Mouse (Mus musculus) brown adipose tissue, adult 24 weeks (tissue): ENCODE data around the gene Wdr54. TPM values are rescaled to one million over a fixed set of nuclear protein-coding genes. Genes with fewer than 3 reads are reported as not detected.
A peak's percentile ranks its signal among the peaks of the same experiment; 100 is the strongest.

Experiments
- H3K27ac ChIP-seq: fragments of 200-500 bp; replicated peaks from 2 replicates; pipeline ENCODE4 v1.5.1; 2012; ENCODE audit warnings: low read depth, mild to moderate bottlenecking, low read length
- H3K4me1 ChIP-seq: fragments of 200-500 bp; 2 replicates; pipeline ENCODE4 v1.6.1; 2012; ENCODE audit warnings: low read length, mixed read lengths; ENCODE audit not compliant: control insufficient read depth, insufficient read depth, insufficient read length
- H3K4me3 ChIP-seq: fragments of 200-500 bp; 2 replicates; pipeline ENCODE4 v1.5.1; 2012; ENCODE audit warnings: low read depth, mild to moderate bottlenecking, low read length, moderate library complexity; ENCODE audit not compliant: insufficient read depth
- polyA plus RNA-seq: library from polyadenylated mRNA; stranded (reverse); fragments of >200 nt; gene quantifications from 2 replicates; pipeline ENCODE4 v1.2.4, GENCODE M21; 2012; ENCODE audit not compliant: missing spikeins, insufficient read depth, insufficient read length

The Wdr54 gene
- polyA plus RNA-seq, 1 experiment: not detected

DNA sequence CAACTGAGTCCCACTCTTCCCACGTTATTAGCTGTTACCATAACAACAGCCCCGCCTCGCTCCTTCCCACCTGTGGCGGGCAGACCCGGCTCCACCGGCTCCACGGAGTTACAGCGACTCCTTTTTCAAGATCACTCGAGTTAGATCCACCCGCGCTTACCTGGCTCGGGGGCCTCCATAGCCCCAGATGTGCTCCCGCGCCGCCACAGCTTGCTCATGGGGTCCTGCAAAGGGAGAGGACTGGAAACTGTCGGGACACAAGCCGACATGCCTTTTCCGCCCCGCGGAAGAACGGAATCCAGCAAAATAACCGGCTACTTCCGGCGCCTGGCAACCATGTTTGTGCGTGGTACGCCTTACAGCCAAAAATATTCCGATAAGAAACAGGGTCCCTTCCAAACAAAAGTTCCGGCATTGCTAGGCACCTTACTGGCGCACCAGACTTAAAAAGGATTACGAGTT, 31.3 kb downstream of the Wdr54 start:
- H3K4me3 ChIP-seq: peak overlapping the region; percentile 84
- peak overlapping the region; percentile 51; the same call in 1 of the 2 replicates for H3K27ac ChIP-seq
- H3K4me1 ChIP-seq: peaks cover 4% of the 10 kb centered on the region; the same call in 1 of the 2 replicates

DNA sequence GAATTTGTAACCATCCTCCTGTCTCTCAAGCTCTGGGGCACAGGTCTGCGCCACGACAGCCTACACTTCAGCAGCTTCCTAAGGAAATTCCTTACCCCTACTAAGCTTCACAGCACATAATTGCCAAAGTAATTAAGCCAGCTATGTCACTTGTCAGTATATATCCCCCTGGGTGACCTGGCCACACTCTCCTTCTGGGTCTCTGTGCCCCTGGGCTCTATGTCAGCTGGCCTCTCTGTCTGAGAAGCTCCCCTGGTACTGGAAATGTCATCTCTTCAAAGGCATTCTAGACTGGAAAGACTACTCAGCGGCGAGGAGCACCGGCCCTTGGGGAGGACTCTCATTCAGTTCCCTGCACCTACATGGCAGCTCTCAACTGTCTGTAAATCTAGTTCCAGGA, 33.2 kb downstream of the Wdr54 start:
- no peak overlapping the region for H3K4me3 ChIP-seq

DNA sequence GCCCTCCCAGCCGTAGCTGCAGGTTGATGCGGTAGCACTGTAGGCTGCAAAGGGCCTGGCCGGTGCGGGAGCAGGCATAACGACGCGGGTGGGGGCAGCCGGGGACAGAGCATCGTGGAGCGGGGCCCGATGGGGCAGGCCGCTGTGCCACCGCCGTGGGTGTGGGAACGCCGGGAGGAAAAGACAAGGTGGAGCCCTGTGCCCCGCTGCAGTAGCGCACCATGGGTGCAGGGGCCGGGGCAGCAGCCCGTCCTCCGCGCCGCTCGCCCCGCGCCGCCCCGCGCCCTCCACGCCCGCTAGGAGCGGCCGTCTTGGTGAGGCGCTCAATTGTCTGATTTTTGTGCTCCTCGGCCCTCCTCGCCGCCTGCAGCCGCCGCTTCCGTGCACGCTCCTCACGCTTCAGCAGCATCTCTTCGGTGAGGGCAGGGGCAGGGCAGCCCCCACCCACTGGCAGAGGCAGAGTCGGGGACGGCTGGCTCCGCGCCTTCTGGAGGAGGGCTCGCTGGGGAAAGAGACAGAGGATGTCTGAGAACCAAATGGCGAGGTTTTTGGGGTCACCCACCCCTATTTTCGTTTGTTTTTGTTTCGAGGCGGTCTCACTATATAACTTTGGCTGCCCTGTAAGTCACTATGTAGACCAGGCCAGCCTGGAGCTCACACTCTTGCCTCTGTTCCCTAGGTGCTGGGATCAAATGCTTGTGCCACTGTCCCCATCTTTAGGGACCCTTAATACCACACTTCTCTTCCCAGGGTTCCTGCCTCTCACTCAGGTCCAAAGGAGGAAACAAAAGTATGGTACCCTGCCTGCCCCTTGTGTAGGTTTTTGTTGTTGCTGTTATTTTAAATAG, 34.1 kb downstream of the Wdr54 start:
- Histone ChIP-seq H3K4me1 (peaks cover 8% of the 10 kb centered on the region; the same call in 1 of the 2 replicates), H3K27ac (no peak overlapping the region), H3K4me3 (peak overlapping the region; percentile 66)

More for the DNA sequence above, 33.2 kb downstream of the Wdr54 start:
- no peak overlapping the region for H3K27ac ChIP-seq
- peaks cover 8% of the 10 kb centered on the region; the same call in 1 of the 2 replicates for H3K4me1 ChIP-seq

DNA sequence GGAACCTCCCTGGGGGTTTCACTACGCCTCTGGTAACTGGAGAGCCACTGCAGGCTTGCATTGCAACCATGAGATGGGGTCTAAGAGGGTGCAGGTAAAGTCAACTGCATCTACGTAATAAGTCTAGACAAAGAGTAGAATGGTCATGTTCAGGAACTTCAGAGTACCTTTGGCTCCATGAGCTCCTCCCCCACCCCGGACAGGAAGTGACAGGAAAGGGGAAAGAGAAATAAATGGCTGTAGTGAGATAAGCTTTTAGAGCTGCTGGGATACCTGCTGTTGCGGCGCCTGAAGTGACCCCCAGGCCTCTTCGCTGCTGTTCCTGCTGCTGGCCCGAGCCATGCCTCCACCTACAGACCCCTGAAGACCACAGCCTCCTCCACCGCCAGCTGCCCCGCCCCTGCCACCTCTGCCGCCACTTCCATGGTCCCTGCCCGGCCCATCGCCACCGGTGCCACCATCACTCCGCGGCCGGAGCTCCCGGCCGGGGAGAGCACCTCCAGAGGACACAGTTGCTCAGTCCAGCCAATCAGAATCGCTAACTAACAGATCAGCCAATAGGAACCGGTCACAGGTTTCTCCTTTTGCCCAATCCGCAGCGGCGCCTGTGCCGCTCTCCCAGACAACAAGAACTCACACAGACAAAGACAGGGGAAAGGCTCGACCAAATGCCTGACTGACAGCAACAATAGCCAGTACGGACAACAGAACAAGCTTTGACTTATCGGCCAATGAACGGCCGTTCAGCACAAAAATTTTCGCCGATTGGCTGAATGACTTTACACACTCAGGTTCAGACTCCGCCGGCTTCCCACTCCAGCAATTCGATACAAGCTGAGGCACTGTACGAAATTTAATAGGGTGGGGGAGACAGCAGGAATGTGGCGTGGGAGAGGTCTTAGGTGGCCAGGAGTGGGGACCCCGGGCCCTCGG, 35.0 kb downstream of the Wdr54 start, which contains the start of gene Wbp1:
Wbp1 (minus strand) TSS at position 630 of the 933 bp plus-strand sequence.
- Histone ChIP-seq H3K27ac (no peak within 1 kb of the TSS; the same call in 1 of the 2 replicates), H3K4me1 (peaks cover 8% of the 10 kb centered on the region; the same call in 1 of the 2 replicates), H3K4me3 (peak within 1 kb of the TSS; percentile 69)

GRCm38 (mm10) chr6:83119734-83120051, 36.5 kb downstream of the Wdr54 start:
- H3K4me1 ChIP-seq: peaks cover 12% of the 10 kb centered on the region; the same call in 1 of the 2 replicates
- H3K4me3 ChIP-seq: no peak overlapping the region; the same call in 1 of the 2 replicates
- H3K27ac ChIP-seq: no peak overlapping the region

GRCm38 (mm10) chr6:83118825-83119733, 37.1 kb downstream of the Wdr54 start:
- Histone ChIP-seq H3K4me3 (no peak overlapping the region), H3K4me1 (peaks cover 8% of the 10 kb centered on the region; the same call in 1 of the 2 replicates), H3K27ac (no peak overlapping the region)

DNA sequence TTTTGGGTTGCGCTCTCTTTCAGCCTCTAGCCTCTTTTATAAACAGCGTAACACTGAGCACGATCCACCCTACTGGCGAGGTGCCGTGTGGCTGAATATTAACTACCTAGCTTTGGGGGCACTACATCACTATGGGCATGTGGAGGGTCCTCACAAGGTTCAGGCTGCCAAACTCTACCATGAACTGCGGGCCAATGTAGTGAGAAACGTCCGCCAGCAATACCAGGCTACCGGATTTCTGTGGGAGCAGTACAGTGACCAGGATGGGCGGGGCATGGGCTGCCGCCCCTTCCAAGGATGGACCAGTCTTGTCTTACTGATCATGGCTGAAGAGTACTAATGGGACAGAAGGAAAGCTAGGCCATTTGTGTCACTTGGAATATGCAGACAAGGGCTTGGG, 37.8 kb downstream of the Wdr54 start:
- no peak overlapping the region for H3K4me3 ChIP-seq

GRCm38 (mm10) chr6:83117616-83118015, 38.6 kb downstream of the Wdr54 start:
- H3K27ac ChIP-seq: no peak overlapping the region
- peaks cover 8% of the 10 kb centered on the region; the same call in 1 of the 2 replicates for H3K4me1 ChIP-seq
- no peak overlapping the region; the same call in 1 of the 2 replicates for H3K4me3 ChIP-seq

More for the DNA sequence above, 37.8 kb downstream of the Wdr54 start:
- peaks cover 8% of the 10 kb centered on the region; the same call in 1 of the 2 replicates for H3K4me1 ChIP-seq
- H3K27ac ChIP-seq: no peak overlapping the region

DNA sequence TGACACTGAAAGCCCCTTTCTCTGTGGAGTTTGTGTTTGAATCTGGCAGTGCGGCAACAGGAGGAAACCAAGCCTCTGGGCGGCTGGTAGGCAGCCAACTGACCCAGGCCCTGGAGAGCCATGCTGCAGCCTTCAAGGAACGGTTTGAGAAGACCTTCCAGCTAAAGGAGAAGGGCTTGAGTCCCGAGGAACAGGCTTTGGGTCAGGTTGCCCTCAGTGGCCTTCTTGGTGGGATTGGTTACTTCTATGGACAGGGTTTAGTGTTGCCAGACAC, 39.1 kb downstream of the Wdr54 start:
- H3K4me3 ChIP-seq: no peak overlapping the region
- H3K27ac ChIP-seq: no peak overlapping the region
- H3K4me1 ChIP-seq: peaks cover 8% of the 10 kb centered on the region; the same call in 1 of the 2 replicates

DNA sequence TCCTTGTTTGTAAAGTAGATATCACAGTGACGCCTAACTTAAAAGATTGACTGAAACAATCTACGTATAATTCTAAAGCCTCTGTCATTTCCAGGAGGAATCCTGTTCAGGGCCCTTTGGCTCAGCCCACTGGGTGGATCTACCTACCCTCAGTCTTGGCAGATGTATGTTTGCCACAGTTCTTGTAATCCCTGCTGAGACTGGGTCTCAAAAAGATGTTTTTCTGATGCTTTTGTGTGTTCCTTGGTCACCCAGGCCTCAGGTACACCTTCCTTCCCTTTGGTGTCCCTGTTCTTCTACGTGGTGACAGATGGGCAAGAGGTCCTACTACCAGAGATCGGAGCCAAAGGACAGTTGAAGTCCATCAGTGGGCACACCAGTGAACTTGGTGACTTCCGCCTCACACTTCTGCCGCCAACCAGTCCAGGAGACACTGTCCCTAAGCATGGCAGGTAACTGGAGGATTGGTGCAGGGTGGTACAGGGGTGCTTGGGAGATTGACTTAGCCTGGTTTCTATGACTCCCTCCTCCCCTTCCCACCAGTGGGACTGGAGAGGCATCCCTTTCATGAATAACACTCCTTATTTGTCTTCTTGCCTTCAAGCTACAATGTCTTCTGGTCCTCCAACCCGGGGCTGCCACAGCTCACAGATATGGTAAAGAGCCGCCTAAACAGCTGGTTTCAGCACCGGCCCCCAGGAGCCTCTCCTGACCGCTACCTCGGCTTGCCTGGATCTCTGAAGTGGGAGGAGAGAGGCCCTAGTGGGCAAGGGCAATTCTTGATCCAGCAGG, 39.6 kb downstream of the Wdr54 start:
- H3K4me1 ChIP-seq: peaks cover 8% of the 10 kb centered on the region; the same call in 1 of the 2 replicates
- peak overlapping the region; percentile 89 for H3K4me3 ChIP-seq
- H3K27ac ChIP-seq: no peak overlapping the region

DNA sequence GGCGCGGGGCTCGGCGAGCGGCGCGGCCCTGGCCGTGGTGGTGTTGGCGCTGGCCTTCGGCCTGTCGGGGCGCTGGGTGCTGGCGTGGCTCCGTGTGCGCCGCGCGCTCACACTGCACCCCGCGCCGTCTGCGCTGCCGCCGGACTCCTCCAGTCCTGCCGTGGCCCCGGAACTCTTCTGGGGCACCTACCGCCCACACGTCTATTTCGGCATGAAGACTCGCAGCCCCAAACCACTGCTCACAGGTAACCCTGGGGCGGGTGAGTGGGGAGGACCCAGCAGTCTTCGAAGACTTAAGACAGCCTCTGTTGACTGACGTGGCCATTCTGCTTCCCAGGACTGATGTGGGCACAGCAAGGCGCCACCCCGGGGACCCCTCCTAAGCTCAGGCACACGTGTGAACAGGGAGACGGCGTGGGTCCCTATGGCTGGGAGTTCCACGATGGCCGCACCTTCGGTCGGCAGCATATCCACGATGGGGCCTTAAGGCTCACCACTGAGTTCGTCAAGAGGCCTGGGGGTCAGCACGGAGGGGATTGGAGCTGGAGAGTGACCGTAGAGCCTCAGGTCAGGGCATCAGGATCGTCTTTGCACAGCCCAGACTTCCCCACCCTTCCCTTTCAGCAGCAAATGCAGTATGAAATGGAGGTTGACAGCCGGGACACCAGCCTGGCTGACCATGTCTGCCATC, 40.4 kb downstream of the Wdr54 start:
- H3K4me3 ChIP-seq: peak overlapping the region; percentile 89
- peaks cover 8% of the 10 kb centered on the region; the same call in 1 of the 2 replicates for H3K4me1 ChIP-seq
- no peak overlapping the region for H3K27ac ChIP-seq

GRCm38 (mm10) chr6:83115011-83115671, 41.1 kb downstream of the Wdr54 start, which contains the start of gene Mogs:
Gene Mogs, plus strand, starts transcription at chr6:83115496.
- peak within 1 kb of the TSS; percentile 94 for H3K27ac ChIP-seq
- peaks cover 8% of the 10 kb centered on the region; the same call in 1 of the 2 replicates for H3K4me1 ChIP-seq
- peak within 1 kb of the TSS; percentile 89 for H3K4me3 ChIP-seq
